10 mouse cellular contexts compared by ENCODE assay signal in genomic region chr7:25417597-25417996, GRCm38 (mm10). TPM values are rescaled to one million over a fixed set of nuclear protein-coding genes. Genes with fewer than 3 reads are reported as not detected.
A peak's percentile ranks its signal among the peaks of the same experiment; 100 is the strongest.
DNase-seq lines count a peak whose midpoint lies in the region; ATAC-seq and TF ChIP-seq lines count a peak whose summit lies in the region.
"Had no signal": no experiment of that assay in that cellular context is flagged by ENCODE, and none has a peak within 500 bp of the region (broad histone marks: within the 10 kb centered on the region; RNA-seq: fewer than 3 reads in every experiment).

No protein-coding gene starts in this region.

- no peaks in the 10 kb centered on the region for H3K36me3 ChIP-seq in hindbrain, postnatal 0 days (ENCODE audit: insufficient read depth, low read length)
- H3K36me3 ChIP-seq in hindbrain, embryonic 14.5 days (replicated peaks; ENCODE audit: control insufficient read depth, insufficient read depth), result no peaks in the 10 kb centered on the region
- H3K36me3 ChIP-seq in liver, embryonic 14.5 days (replicated peaks; ENCODE audit: control insufficient read depth, insufficient read depth, low read depth), result no peaks in the 10 kb centered on the region

- DNase-seq in hindbrain, postnatal 0 days (ENCODE audit: low spot score), result peak; percentile 33
- DNase-seq in hindbrain, embryonic 14.5 days (ENCODE audit: low spot score), result no peak
- DNase-seq in 416B (ENCODE audit: low read depth) (peak; percentile 53), NIH3T3 (ENCODE audit: low read depth) (peak; percentile 35)
- no peak for DNase-seq in liver, embryonic 14.5 days (ENCODE audit: low read depth in 3 of 3, low spot score in 3 of 3)
- DNase-seq in frontal cortex, postnatal 25 days (ENCODE audit: low spot score in 2 of 2), result no peak
- no peak for DNase-seq in left cerebral cortex, adult 8-10 months (ENCODE audit: low spot score in 2 of 2)
- no peak for DNase-seq in ovary, postnatal 36 days (ENCODE audit: low spot score)

- no peaks in the 10 kb centered on the region for H3K4me1 ChIP-seq in hindbrain, postnatal 0 days (ENCODE audit: insufficient read depth, low read length)
- H3K4me1 ChIP-seq in hindbrain, embryonic 14.5 days (replicated peaks; ENCODE audit: control insufficient read depth, insufficient read depth, low read length), result no peaks in the 10 kb centered on the region
- no peaks in the 10 kb centered on the region for H3K4me1 ChIP-seq in liver, embryonic 14.5 days (replicated peaks; ENCODE audit: control insufficient read depth in 2 of 2, insufficient read depth in 2 of 2, low read length in 1 of 2)

- H3K9ac ChIP-seq in hindbrain, postnatal 0 days (replicated peaks; ENCODE audit: low read length), result no peak overlapping the region
- H3K9ac ChIP-seq in hindbrain, embryonic 14.5 days, result no peak overlapping the region
- H3K9ac ChIP-seq in liver, embryonic 14.5 days (replicated peaks), result no peak overlapping the region

- WGBS in hindbrain, postnatal 0 days, result 79% methylated on average over 1 of the region's 1 CpGs
- 73% methylated on average over 1 of the region's 1 CpGs for WGBS in hindbrain, embryonic 14.5 days
- 43% methylated on average over 1 of the region's 1 CpGs for WGBS in liver, embryonic 14.5 days (ENCODE audit: insufficient replicate concordance)

- TF ChIP-seq EP300 in liver, embryonic 14.5 days (IDR thresholded peaks at IDR 0.05; ENCODE audit: low read depth), result no peak

- no peaks in the 10 kb centered on the region for H3K27me3 ChIP-seq in hindbrain, postnatal 0 days (ENCODE audit: insufficient read depth, low read length)
- H3K27me3 ChIP-seq in hindbrain, embryonic 14.5 days (ENCODE audit: control insufficient read depth, insufficient read depth, low read length), result no peaks in the 10 kb centered on the region
- no peaks in the 10 kb centered on the region for H3K27me3 ChIP-seq in liver, embryonic 14.5 days (ENCODE audit: control insufficient read depth, insufficient read depth, low read length)

- no peak overlapping the region for H3K4me2 ChIP-seq in hindbrain, postnatal 0 days (ENCODE audit: low read depth, low read length)
- H3K4me2 ChIP-seq in hindbrain, embryonic 14.5 days (replicated peaks), result no peak overlapping the region
- no peak overlapping the region for H3K4me2 ChIP-seq in liver, embryonic 14.5 days (ENCODE audit: low read depth)

- no peak overlapping the region for H3K4me3 ChIP-seq in hindbrain, postnatal 0 days (ENCODE audit: low read length)
- no peak overlapping the region for H3K4me3 ChIP-seq in hindbrain, embryonic 14.5 days (replicated peaks; ENCODE audit: low read length)
- no peak overlapping the region for H3K4me3 ChIP-seq in liver, embryonic 14.5 days (ENCODE audit: insufficient read depth in 1 of 2, low read depth in 2 of 2, low read length in 2 of 2)

- TF ChIP-seq CTCF in hindbrain, postnatal 0 days (IDR thresholded peaks at IDR 0.05; ENCODE audit: low read depth), result peak; percentile 67
- peak; percentile 58 for TF ChIP-seq CTCF in liver, embryonic 14.5 days (IDR thresholded peaks at IDR 0.05; ENCODE audit: low read depth)

- no peaks in the 10 kb centered on the region for H3K9me3 ChIP-seq in hindbrain, postnatal 0 days (ENCODE audit: low read length)
- no peaks in the 10 kb centered on the region for H3K9me3 ChIP-seq in hindbrain, embryonic 14.5 days (ENCODE audit: control insufficient read depth, low read length)
- no peaks in the 10 kb centered on the region for H3K9me3 ChIP-seq in liver, embryonic 14.5 days (ENCODE audit: control insufficient read depth, low read length)

- ATAC-seq in hindbrain, postnatal 0 days, result no peak
- no peak for ATAC-seq in hindbrain, embryonic 14.5 days (ENCODE audit: low FRiP score)
- ATAC-seq in liver, embryonic 14.5 days (ENCODE audit: insufficient read depth), result no peak

- no peak overlapping the region for H3K27ac ChIP-seq in hindbrain, postnatal 0 days
- H3K27ac ChIP-seq in hindbrain, embryonic 14.5 days, result no peak overlapping the region
- H3K27ac ChIP-seq in liver, embryonic 14.5 days, result no peak overlapping the region

RNA-seq across cellular contexts. Expression of gene Cxcl17, which starts 4.9 kb away (rescaled TPM):
- total RNA-seq in hindbrain, postnatal 0 days (2014; rRNA removed), result not detected in 2 replicates
- polyA plus RNA-seq in hindbrain, postnatal 0 days (2015; fragmentation: Nextera tagmentation; extraction: Ambion mirVana), result 0.66 and 0.82 TPM in 2 replicates
- polyA plus RNA-seq in hindbrain, embryonic 14.5 days (2014; fragmentation: Nextera tagmentation; extraction: Ambion mirVana), result 0.67 and 0.80 TPM in 2 replicates
- not detected in 2 replicates for polyA plus RNA-seq in liver, embryonic 14.5 days (2012; rRNA removed)
- polyA plus RNA-seq in liver, embryonic 14.5 days (2014; fragmentation: Nextera tagmentation; extraction: Ambion mirVana), result not detected in 2 replicates
- total RNA-seq in left cerebral cortex, adult 8-10 months (2022), result not detected

RNA-seq across cellular contexts. Expression of gene Lipe, which starts 19.1 kb away (rescaled TPM):
- 9.6 and 18.7 TPM in 2 replicates for total RNA-seq in hindbrain, postnatal 0 days (2014; rRNA removed)
- polyA plus RNA-seq in hindbrain, postnatal 0 days (2015; fragmentation: Nextera tagmentation; extraction: Ambion mirVana), result 7.8 and 9.1 TPM in 2 replicates
- 4.6 and 5.7 TPM in 2 replicates for polyA plus RNA-seq in hindbrain, embryonic 14.5 days (2014; fragmentation: Nextera tagmentation; extraction: Ambion mirVana)
- polyA plus RNA-seq in liver, embryonic 14.5 days (2012; rRNA removed), result 2.3 TPM in 2 replicates
- 0.38 and 0.72 TPM in 2 replicates for polyA plus RNA-seq in liver, embryonic 14.5 days (2014; fragmentation: Nextera tagmentation; extraction: Ambion mirVana)
- 10 to 100 TPM in 1 of 4 experiments, 1 to 10 TPM in 3; 8.2 to 10.7 (median 8.8) TPM for total RNA-seq in left cerebral cortex, adult 8-10 months (2022)

RNA-seq across cellular contexts. Expression of gene Cnfn, which starts 48.1 kb away (rescaled TPM):
- total RNA-seq in hindbrain, postnatal 0 days (2014; rRNA removed), result not detected in 2 replicates
- 0.30 and 0.89 TPM in 2 replicates for polyA plus RNA-seq in hindbrain, postnatal 0 days (2015; fragmentation: Nextera tagmentation; extraction: Ambion mirVana)
- polyA plus RNA-seq in hindbrain, embryonic 14.5 days (2014; fragmentation: Nextera tagmentation; extraction: Ambion mirVana), result not detected in 2 replicates
- not detected in 2 replicates for polyA plus RNA-seq in liver, embryonic 14.5 days (2012; rRNA removed)
- not detected in 2 replicates for polyA plus RNA-seq in liver, embryonic 14.5 days (2014; fragmentation: Nextera tagmentation; extraction: Ambion mirVana)
- total RNA-seq in left cerebral cortex, adult 8-10 months (2022), result not detected
- polyA plus RNA-seq: heart, embryonic 14.5 days; liver, embryonic 16.5 days had no signal

RNA-seq across cellular contexts. Expression of gene Ceacam1, which starts 59.8 kb away (rescaled TPM):
- total RNA-seq in hindbrain, postnatal 0 days (2014; rRNA removed), result 0.32 and 1.2 TPM in 2 replicates
- polyA plus RNA-seq in hindbrain, postnatal 0 days (2015; fragmentation: Nextera tagmentation; extraction: Ambion mirVana), result 0.93 and 1.2 TPM in 2 replicates
- polyA plus RNA-seq in hindbrain, embryonic 14.5 days (2014; fragmentation: Nextera tagmentation; extraction: Ambion mirVana), result 0.91 and 1.4 TPM in 2 replicates
- 2.8 and 3.0 TPM in 2 replicates for polyA plus RNA-seq in liver, embryonic 14.5 days (2012; rRNA removed)
- polyA plus RNA-seq in liver, embryonic 14.5 days (2014; fragmentation: Nextera tagmentation; extraction: Ambion mirVana), result 3.8 and 4.3 TPM in 2 replicates
- 1 to 10 TPM; 2.3 to 3.3 (median 2.8) TPM for total RNA-seq in left cerebral cortex, adult 8-10 months (2022)

Comparison
In these comparisons a context has a peak if more than half of its experiments do, and no peak if none do; other contexts are left out.
1. DNase-seq: peak in hindbrain, postnatal 0 days (single experiment), 416B (single experiment) and NIH3T3 (single experiment); none in hindbrain, embryonic 14.5 days (single experiment), liver, embryonic 14.5 days (0 of 3), frontal cortex, postnatal 25 days (0 of 2), left cerebral cortex, adult 8-10 months (0 of 2) and ovary, postnatal 36 days (single experiment).